Mouse (Mus musculus) cerebellum, adult (tissue): ENCODE results near the gene Tsfm.
A peak's percentile ranks its signal among the peaks of the same experiment; 100 is the strongest.
"Not testable (repeated sequence)": the region's sequence is repeated elsewhere in the genome, so short reads cannot be mapped to it uniquely, and the experiment has no call there.

Experiments
- ATAC-seq: cut with Nextera tagmentation; 2 replicates; pipeline ENCODE4 v1.9.2; 2017; ENCODE audit warnings: mild to moderate bottlenecking, moderate library complexity, mixed read lengths; ENCODE audit not compliant: insufficient number of reproducible peaks, low FRiP score, low TSS enrichment

The Tsfm gene

DNA sequence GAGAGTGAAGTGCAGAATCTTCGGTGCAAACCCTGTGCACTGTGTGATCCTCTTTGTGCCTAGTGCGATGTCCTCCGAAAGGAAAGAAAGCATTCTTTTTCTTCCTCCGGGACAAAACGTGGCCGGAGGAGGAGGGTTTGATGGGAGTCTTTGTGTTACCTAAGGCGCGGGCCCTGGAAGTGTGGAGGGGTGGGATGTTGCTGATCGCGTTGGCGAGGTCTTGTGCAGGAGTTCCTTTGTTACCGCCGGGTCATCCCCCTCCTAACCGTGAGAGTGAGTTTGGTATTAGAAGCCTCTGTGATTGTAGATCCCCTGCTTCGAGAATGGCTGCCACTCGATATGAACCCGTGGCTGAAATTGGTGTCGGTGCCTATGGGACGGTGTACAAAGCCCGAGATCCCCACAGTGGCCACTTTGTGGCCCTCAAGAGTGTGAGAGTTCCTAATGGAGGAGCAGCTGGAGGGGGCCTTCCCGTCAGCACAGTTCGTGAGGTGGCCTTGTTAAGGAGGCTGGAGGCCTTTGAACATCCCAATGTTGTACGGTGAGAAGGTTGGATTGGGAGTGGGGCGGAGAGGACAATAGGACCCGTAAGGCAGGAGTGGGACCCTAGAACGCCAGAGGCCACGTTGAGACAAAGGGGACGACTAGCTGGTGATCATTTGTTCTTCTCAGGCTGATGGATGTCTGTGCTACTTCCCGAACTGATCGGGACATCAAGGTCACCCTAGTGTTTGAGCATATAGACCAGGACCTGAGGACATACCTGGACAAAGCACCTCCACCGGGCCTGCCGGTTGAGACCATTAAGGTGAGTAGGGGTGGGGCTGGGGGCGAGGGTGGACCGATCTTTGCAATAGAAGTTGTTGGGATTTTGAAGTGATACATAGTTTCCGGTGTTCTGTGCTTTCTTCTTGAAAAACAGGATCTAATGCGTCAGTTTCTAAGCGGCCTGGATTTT is 33.6 kb upstream of the Tsfm start:
- no peak; the same call in 1 of the 2 replicates for ATAC-seq

- peak; percentile 69 for ATAC-seq
Observed at GRCm38 (mm10) chr10:127063239-127063872, 32.7 kb upstream of the Tsfm start, which contains the start of gene Cdk4. TSS of gene Cdk4 (plus strand) at chr10:127063534.

DNA sequence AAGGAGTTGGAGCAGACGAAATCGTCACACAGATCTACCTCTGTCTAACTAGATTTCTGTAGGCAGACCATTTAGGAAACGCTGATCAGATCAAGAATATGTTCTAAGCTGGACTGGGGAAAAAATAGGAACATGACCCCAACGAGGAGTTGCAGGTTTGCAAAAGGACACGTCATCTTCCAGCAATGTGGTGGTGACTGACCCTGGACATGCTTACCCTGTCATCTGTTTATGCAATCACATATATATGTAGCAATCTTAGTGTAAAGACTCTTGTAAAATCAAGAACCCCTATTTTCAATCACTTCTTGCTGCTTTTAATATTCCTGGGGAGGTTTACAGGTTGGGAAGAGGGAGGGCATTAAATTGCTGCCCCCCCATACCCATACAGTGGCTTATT is 31.9 kb upstream of the Tsfm start:
- ATAC-seq, result no peak

DNA sequence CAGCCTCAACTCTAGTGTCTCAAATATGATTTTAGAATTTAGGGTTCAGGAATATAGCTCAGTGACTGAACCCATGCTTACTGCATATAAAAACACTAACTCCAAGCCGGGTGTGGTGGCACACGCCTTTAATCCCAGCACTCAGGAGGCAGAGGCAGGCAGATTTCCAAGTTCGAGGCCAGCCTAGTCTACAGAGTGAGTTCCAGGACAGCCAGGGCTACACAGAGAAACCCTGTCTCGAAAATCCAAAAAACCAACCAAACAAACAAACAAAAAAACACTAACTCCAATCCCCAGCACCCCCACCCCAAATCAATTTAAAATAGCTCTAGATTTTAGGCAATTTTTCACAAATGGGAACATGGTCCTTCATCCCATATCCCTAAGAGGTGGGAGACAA is 31.5 kb upstream of the Tsfm start:
- ATAC-seq, result not testable (repeated sequence)

DNA sequence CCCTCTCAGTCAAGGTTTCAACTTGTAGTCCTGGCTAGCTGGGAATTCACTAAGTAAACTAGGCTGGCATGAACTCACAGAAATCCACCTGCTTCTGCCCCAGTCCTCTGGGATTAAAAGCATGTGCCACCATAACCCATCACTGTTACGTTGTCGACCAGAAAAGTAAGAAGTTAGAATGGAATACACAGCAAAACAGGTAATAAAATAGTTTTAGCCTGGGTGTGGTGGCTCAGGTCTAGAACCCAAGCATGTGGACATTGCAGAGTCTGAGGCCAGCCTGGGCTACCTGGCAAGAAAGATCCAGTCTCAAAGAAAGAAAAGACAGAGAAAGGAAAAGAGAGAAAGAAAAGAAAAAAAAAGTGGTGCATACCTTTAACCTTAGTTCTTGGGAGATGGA is 30.9 kb upstream of the Tsfm start:
- ATAC-seq, result no peak

GRCm38 (mm10) chr10:127061085-127061484 is 30.4 kb upstream of the Tsfm start:
- ATAC-seq, result no peak

DNA sequence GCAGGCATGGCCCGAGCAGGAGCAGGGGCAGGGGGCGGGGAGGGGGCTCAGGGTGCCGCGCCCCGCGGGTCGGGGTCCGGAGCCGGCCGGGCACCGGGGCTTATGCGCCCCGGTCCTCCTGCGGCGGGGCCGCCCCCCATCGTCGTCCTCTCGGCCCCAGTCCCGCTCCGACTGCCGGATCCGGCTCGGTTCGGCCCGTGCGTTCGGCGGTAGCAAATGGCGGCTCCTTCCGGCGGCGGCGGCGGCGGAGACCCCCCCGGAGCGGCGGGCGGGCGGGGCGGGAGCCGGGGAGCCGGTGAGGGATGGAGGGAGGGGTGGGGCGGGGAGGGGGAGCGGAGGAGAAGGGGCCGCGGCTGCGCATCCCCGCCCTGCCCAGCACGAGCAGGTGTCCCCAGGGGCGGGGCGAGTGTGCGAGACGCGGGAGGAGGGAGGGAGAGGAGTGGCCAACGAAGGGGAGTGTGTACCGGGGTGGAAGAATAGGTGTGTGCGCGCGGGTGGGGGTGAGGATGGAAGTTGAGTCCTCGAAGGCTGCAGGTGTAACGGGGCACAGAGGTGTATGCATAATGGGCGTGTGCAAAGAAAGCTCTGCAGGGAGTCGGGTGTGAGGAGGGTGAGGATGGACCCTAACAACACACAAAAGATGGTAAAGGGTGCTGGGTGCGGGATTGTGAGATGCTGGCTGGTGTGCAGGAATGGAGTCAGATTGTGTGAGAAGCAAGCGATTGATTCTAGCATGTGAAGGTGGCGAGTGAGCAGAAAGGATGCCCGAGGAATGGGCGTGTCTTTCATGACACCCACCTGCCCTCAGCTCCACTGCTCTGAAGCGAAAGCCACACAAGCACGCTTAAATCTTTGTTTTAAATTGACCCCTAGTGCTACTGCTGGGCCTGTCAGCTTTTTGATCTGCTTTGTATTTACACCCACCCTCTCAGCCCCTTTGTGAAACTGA is 29.6 kb upstream of the Tsfm start, which contains the start of gene March9:
TSS of gene March9 (minus strand) at position 217 of the 949 bp plus-strand sequence.
- 0 out of 2 replicates have a peak, but pooled peaks have one; percentile 8 for ATAC-seq

DNA sequence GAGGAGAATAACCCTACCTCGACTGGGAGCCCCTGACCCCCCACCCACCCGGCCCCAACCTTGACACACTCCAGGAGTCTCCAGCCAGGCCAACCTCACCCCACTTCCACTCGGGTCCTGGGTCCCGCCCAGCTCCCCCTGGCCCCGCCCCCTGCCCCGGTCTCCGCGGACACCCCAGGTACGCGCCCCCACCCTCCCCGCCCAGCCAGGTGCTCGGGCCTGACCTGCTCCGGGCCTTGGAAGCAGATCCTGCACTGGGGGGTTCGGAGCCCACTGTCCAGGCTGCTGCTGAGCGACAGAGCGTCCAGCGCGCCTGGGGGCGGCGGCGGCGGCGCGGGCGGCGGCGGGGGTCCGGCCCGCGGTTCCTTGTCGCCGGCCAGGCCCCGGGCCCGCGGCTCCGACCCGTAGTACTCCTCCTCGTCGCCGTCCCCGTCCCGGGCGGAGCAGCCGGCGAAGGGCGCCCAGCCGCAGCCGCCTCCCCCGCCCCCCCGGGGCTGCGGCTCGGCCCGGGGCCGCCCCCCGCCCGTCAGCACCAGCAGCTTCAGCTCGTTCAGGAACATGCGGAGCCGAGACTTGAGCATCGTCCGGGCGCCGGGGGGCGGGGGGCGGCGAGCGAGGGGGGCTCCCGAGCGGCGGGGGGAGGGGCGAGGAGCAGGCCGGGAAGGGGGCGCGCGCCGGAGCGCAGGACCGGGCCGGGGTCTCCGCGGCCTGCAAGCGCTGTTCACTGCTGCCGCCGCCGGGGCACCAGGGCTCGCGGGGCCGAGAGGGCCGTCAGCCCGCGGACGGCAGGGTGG is 28.7 kb upstream of the Tsfm start:
- ATAC-seq, result no peak

GRCm38 (mm10) chr10:127058708-127059107 is 28.1 kb upstream of the Tsfm start:
- no peak for ATAC-seq

DNA sequence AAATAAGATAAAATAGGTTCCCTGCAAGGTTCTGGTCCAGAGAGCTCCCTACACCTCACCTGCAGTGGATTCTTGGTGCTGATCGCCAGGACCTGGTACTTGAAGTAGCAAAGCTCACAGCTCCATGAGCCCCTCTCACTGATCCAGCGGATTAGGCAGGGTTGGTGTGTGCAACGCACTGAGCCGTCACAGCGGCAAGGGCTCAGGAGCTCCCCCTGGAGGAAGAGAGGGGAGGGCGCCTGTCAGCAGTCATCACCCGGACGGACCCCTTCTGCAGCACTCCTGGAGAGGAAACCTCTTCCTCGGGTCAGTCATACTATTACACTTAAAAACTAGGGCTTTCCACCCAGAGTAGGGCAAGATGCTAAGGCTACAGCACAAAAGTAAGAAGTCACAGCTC is 27.5 kb upstream of the Tsfm start:
- ATAC-seq, result no peak; the same call in 1 of the 2 replicates

GRCm38 (mm10) chr10:127056490-127056889 is 25.9 kb upstream of the Tsfm start:
- ATAC-seq, result no peak

- ATAC-seq, result no peak
Observed at GRCm38 (mm10) chr10:127055406-127055805, 24.8 kb upstream of the Tsfm start.

GRCm38 (mm10) chr10:127054646-127055045 is 24.0 kb upstream of the Tsfm start:
- no peak for ATAC-seq

DNA sequence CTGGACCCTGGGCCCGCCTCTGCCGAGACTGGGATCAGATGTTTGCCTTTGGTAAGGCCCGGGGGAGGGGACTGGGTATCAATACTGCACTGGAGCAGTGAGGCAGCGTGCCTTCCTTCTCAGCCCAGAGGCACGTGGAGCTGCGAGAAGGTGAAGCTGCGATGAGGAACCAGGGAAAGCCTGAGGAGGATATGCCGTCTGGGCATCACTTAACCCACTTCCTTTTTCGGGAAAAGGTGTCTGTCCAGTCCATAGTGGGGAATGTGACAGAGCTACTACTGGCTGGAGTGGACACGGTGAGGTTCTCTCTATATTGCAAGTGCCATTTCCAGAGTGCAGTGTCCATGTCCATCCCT is 19.5 kb upstream of the Tsfm start:
- ATAC-seq, result no peak

- no peak for ATAC-seq
Observed at GRCm38 (mm10) chr10:127049395-127050118, 18.9 kb upstream of the Tsfm start.

- ATAC-seq, result no peak
Observed at GRCm38 (mm10) chr10:127048608-127049394, 18.2 kb upstream of the Tsfm start.

DNA sequence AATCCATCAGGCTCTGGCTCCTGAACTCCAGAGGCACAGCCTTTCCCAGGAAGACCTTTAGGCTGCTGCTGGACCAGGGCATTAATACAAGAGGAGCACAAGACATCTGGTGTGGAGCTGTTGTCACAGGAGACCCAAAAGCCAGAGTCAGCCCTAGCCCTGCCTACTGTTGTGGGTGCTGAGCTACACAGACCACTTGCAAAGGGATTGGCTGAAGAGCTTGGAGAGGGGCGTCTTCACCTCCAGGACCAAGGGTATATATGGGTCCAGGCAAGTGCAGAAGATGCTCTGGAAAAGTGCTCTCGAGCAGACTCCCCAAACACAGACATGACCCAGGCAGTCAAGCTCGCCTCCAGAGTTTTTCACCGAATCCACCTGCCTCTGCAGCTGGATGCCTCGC is 17.3 kb upstream of the Tsfm start, which contains the start of gene Cyp27b1:
TSS of gene Cyp27b1 (plus strand) at position 297 of the 400 bp plus-strand sequence.
- no peak for ATAC-seq

DNA sequence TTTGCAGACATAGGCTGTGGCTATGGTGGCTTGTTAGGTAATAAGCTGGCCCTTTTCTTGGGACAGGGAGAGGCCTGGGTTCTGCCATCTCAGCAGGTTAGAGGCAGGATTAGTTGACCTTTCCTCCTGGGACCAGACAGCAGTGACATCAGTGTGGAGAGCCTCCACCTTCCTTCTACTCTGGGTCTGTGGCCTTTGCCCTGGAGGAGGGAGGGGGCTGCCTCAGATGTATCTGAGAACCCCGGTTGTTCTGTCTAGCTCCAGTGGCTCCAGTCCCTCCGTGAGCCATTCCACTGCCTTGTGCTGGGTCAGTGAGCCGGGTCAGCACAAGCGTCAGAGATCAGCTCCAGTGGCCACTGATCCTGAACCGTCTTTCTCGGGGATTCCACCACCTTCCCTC is 12.5 kb upstream of the Tsfm start:
- ATAC-seq, result no peak
